Mouse (Mus musculus) embryo, embryonic 11 days (tissue): ENCODE measurements around the gene Aig1.

Source experiments
- DNase-seq: peaks from one replicate; pipeline ENCODE4 v3.0.0-alpha.2; 2015

The Aig1 gene

DNA sequence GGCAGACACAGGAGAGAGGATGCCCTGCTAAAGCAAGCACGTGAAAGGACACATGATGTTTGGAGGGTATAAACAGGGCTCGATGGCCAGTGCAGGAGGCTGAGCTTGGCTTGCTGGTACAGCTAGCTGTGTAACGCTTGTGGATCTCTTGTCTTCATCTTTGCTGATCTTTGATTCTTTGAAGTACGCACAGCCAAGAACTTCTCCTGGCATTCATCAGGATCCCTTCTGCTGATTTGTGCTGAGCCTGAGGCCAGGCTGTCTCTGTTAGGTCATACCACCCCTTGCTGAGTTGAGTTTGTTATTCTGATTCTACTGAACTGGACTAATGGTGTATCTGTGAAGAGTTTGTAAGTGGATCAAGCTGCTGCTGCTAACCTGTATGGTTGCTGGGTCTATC lies 175.5 kb downstream of the Aig1 start:
- DNase-seq, result no peak

DNA sequence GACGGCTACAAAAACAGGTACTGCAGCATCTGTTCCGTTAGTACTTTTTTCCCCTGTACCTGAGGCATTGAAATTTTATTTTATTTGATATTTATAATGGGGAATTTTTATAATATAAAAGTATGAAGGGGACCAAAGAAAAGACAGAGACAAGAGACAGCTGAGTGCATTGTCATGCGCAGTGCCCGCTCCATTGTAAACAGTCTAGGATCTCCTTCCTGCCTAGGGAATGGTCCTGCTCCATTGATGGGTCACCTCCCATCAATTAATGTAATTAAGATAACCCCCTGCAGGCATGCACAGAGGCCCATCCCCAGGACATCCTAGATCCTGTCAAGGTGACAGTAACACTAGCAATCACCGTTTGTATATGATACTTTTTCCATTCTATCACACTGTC lies 178.0 kb downstream of the Aig1 start:
- no peak for DNase-seq

- no peak for DNase-seq
Observed at GRCm38 (mm10) chr10:13689841-13690590, 178.8 kb downstream of the Aig1 start.

- no peak for DNase-seq
Observed at GRCm38 (mm10) chr10:13688386-13689120, 180.2 kb downstream of the Aig1 start.

- no peak for DNase-seq
Observed at GRCm38 (mm10) chr10:13687182-13687810, 181.5 kb downstream of the Aig1 start.

DNA sequence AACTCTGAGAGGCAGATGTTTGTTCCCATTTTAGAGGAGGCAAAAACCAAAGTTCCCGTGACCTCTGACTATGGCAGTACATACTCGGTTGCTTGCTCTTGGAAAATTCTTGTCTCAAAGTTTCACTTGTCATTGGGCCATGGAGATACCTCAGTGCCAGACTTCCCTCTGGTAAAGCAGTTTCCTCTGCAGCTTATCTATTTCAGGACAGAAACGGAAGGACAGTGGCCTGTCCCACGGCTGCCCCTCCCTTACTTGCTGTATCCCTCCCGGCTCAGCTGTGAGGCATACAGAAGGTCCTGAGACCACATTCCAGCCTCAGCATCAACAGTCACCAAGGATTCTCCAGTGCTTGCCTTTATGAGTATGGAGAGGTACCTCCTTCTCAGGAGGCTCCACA lies 182.7 kb downstream of the Aig1 start:
- DNase-seq, result no peak

GRCm38 (mm10) chr10:13685366-13685765 lies 183.4 kb downstream of the Aig1 start:
- DNase-seq, result no peak

DNA sequence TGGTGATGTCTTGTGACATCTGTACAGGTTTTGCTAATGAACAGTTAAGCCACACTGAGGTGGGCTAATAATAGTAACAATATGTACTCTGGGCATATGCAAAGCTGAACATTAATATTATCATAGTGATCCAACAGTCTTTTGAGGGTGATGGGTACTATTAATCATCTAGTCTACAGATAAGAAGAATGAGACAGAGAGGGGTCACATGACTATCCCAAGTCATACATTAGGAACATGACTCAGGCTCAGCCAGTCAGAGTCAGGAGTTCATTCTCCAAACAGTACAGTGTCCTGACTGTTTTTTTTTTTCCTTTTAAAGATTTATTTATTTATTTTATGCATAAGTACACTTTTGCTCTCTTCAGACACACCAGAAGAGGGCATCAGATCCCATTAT lies 184.3 kb downstream of the Aig1 start:
- DNase-seq, result no peak

- peak; percentile 51 for DNase-seq
Observed at GRCm38 (mm10) chr10:13682565-13682964, 186.2 kb downstream of the Aig1 start.

DNA sequence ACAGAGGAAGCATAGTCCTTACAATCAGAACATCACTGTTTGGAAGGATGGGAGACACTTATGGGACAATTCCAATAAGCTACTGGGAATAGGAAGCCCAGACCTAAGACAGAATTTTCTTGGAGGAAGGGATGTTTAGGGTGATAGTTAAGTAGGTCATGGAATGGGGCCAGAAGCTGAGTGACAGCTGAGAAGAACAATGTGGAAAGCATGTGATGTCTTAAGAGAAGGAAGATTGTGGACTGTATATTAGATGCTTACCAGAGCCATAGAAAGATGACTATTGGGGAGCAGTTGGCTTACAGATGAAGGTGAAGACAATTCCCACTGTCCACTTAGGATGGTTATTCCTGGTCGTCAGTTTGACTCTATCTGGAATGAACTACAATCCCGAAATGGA lies 191.3 kb downstream of the Aig1 start:
- no peak for DNase-seq

DNA sequence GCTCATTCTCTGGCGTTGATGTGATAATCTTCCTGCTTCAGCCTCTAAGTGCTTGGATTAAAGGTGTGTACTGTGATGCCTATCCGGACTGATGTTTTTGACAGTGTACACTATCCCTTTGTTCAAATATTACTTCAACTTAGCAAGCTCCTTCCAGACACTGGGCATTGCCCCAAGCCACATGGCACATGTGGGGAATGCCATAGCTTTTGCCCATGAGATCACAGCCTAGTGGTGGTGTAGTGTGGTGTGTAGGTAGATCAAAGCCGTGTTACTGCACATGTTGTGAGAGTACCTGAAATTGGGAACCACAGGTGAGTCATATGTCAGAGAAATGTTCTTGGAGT lies 193.8 kb downstream of the Aig1 start:
- DNase-seq, result no peak

DNA sequence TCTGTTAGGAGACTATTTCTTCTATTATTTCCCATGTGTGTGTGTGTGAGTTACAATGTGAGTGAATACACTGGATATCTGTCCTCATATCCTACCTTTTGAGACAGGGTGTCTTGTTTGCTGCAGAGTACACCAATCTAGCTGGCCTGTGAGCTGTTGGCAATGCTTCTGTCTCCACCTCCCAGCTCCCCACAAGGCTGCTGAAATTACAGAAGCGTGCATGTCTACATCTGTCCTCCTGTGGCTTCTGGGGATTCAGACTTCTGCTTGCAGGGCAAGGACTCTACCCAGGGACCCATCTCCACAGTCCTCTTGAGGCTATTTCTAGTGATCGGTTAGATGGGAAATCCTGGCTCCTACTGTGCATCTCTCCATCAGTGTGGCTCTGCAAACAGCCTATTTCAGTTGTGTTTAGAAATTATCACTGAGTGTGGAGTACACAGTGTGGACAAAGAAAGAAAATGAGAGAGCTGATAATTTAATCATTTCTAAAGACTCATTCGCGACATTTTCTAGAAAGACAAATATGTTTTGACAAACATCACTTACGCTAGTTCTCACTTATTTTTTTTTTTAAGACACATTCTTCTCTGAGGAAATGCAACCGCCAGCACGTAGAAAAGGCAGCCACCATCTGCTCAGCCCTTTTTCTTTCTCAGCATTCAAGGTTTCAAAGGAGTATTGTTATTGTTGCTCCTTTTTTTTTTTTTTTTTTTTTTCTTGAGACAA lies 194.3 kb downstream of the Aig1 start:
- DNase-seq, result no peak

DNA sequence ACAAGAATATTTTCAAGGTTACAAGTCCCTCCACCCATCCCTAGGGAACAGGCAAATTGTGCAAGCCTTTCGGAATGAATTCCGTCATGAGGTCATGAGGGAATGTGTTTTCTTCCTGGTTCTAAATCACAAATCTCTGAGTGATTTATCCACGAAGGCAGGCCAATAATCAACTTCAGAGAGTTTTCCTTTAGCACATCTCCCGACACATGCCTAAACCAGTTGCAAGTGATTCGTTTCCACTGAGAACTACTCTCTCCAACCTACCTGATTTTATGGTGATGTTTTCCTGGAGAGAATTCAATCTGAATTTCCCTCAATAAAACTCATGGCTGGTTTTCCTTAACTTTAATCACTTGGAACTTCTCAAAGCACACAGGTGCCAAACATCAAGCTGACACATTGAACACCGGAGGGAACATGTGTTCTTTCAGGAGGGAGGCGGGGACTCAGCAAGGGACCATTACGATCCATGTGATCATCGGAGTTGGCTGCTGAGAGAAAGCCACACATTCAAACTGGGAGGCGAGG lies 201.5 kb downstream of the Aig1 start:
- DNase-seq, result no peak

GRCm38 (mm10) chr10:13663476-13663875 lies 205.3 kb downstream of the Aig1 start:
- DNase-seq, result no peak

DNA sequence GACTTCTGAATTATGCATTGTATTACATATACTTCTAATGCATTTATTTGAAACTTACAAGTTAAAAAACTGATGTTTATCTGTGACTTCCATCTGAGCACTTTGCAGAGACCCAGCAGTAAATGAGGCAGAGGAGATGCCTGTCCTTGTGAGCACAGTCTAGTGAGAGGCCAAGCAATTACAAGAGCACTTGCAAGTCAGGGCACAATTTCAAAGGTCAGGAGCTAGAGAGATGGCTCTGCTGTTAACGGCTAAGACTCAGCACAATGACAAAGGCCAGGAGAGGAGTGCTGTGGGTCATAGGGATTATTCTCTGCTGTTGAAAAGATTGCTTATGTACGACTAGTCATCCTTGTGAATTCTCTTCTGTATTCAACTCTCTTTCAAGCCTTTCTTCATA lies 209.0 kb downstream of the Aig1 start:
- no peak for DNase-seq

- no peak for DNase-seq
Observed at GRCm38 (mm10) chr10:13653739-13654462, 214.9 kb downstream of the Aig1 start.

GRCm38 (mm10) chr10:13653326-13653725 lies 215.5 kb downstream of the Aig1 start:
- no peak for DNase-seq

- no peak for DNase-seq
Observed at GRCm38 (mm10) chr10:13652061-13652460, 216.7 kb downstream of the Aig1 start.

- DNase-seq, result peak; percentile 14
Observed at GRCm38 (mm10) chr10:13641750-13642149, 227.0 kb downstream of the Aig1 start.

GRCm38 (mm10) chr10:13631796-13632195 lies 237.0 kb downstream of the Aig1 start:
- peak; percentile 16 for DNase-seq

DNA sequence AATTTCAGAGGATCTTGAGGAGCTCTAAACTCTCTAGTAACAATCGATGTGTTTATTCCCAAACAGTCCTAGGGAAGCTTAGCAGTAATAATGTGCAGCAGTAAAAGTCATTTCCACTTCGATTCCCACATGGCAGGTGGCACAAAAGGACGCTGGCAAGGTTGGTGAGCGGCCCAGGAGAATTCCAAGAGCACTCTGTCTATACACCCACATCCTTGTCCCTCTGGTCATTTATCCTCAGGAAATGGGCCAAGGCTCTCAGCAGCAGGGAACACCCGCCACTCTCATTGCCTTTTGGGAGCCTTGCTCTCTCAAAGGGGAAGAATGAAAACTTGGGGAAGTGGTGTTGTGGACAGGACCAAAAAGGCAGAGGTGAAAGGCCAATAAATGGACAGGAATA lies 245.0 kb downstream of the Aig1 start:
- DNase-seq, result no peak

- no peak for DNase-seq
Observed at GRCm38 (mm10) chr10:13600926-13601325, 267.9 kb downstream of the Aig1 start.
